Mouse (Mus musculus) frontal cortex, postnatal 14 days (tissue): ENCODE measurements at regions not wholly inside any gene's neighbourhood (a gene's known extent, or its start where the extent isn't known, plus 50 kb on each side); places are given as distances from the start of the nearest gene placed in this dataset.

Experiments used
- DNase-seq, 2 experiments: peaks; one replicate each; pipeline ENCODE4 v3.0.0; 2022; ENCODE audit warnings: low spot score in 2 of 2

- no peak for DNase-seq
Observed at GRCm38 (mm10) chr16:73835715-73836440, 575.7 kb downstream of the Robo2 start.

- DNase-seq: no peak
Observed at GRCm38 (mm10) chr16:73821387-73822338, 590.0 kb downstream of the Robo2 start.

GRCm38 (mm10) chr16:73804572-73804971 lies 607.1 kb downstream of the Robo2 start:
- DNase-seq: no peak

- no peak for DNase-seq
Observed at GRCm38 (mm10) chr16:73796528-73797171, 615.0 kb downstream of the Robo2 start.

GRCm38 (mm10) chr16:73785074-73785438 lies 626.6 kb downstream of the Robo2 start:
- no peak for DNase-seq

GRCm38 (mm10) chr16:73784296-73785073 lies 627.1 kb downstream of the Robo2 start:
- peak in 1 of 2 experiments; percentile 8 for DNase-seq

GRCm38 (mm10) chr16:73772454-73772853 lies 639.2 kb downstream of the Robo2 start:
- no peak for DNase-seq

GRCm38 (mm10) chr16:73770440-73770856 lies 641.2 kb downstream of the Robo2 start:
- no peak for DNase-seq

GRCm38 (mm10) chr16:73769729-73770128 lies 641.9 kb downstream of the Robo2 start:
- no peak for DNase-seq

GRCm38 (mm10) chr16:73768706-73769105 lies 642.9 kb downstream of the Robo2 start:
- no peak for DNase-seq

GRCm38 (mm10) chr16:73765184-73765583 lies 646.4 kb downstream of the Robo2 start:
- no peak for DNase-seq

GRCm38 (mm10) chr16:73760921-73761320 lies 650.7 kb downstream of the Robo2 start:
- DNase-seq: no peak

GRCm38 (mm10) chr16:73758872-73759271 lies 652.8 kb downstream of the Robo2 start:
- no peak for DNase-seq

GRCm38 (mm10) chr16:73754302-73754701 lies 657.3 kb downstream of the Robo2 start:
- no peak for DNase-seq

- DNase-seq: no peak
Observed at GRCm38 (mm10) chr16:73728297-73728696, 683.3 kb downstream of the Robo2 start.

- no peak for DNase-seq
Observed at GRCm38 (mm10) chr16:73719691-73720090, 691.9 kb downstream of the Robo2 start.

GRCm38 (mm10) chr16:73716301-73716700 lies 695.3 kb downstream of the Robo2 start:
- no peak for DNase-seq

- DNase-seq: no peak
Observed at GRCm38 (mm10) chr16:73707051-73707450, 704.6 kb downstream of the Robo2 start.

GRCm38 (mm10) chr16:73689274-73689673 lies 722.4 kb downstream of the Robo2 start:
- DNase-seq: no peak

- DNase-seq: no peak
Observed at GRCm38 (mm10) chr16:73679804-73680203, 731.8 kb downstream of the Robo2 start.

- DNase-seq: no peak
Observed at GRCm38 (mm10) chr16:73670516-73670915, 741.1 kb downstream of the Robo2 start.
